25 mouse cellular contexts compared by ENCODE assay signal in genomic region chr9:43457736-43458135, GRCm38 (mm10).
A peak's percentile ranks its signal among the peaks of the same experiment; 100 is the strongest.
DNase-seq lines count a peak whose midpoint lies in the region; ATAC-seq lines count a peak whose summit lies in the region.
"Had no signal": no experiment of that assay in that cellular context is flagged by ENCODE, and none has a peak within 500 bp of the region (broad histone marks: within the 10 kb centered on the region; RNA-seq: fewer than 3 reads in every experiment).

No protein-coding gene starts in this region.

- no peak overlapping the region for H3K4me2 ChIP-seq in kidney, embryonic 15.5 days
- H3K4me2 ChIP-seq: hindbrain, embryonic 14.5 days; limb, embryonic 15.5 days; lung, embryonic 15.5 days; neural tube, embryonic 13.5 days had no signal

- no peaks in the 10 kb centered on the region for H3K9me3 ChIP-seq in kidney, embryonic 15.5 days (replicated peaks)
- H3K9me3 ChIP-seq: embryonic facial prominence, embryonic 10.5 days; limb, embryonic 15.5 days; lung, embryonic 15.5 days; neural tube, embryonic 13.5 days had no signal

- WGBS in kidney, embryonic 15.5 days: 91% methylated on average over 2 of the region's 2 CpGs

- DNase-seq in adrenal gland, adult (ENCODE audit: inconsistent age in 2 of 2, low spot score in 1 of 2): peak; percentile 29 to 75
- no peak for DNase-seq in adrenal gland, postnatal 4 days (ENCODE audit: low spot score in 2 of 2)
- DNase-seq in gastrocnemius, postnatal 25 days: peak; percentile 64
- DNase-seq in gastrocnemius, postnatal 14 days: no peak
- peak; percentile 46 for DNase-seq in kidney, adult 11 months
- no peak for DNase-seq in lung, postnatal 14 days
- DNase-seq: cerebellum, adult 11 months; cerebellum, adult 9-11 months; left cerebral cortex, postnatal 4 days; lung, postnatal 4 days; thymus, postnatal 14 days had no signal

- peaks cover 42% of the 10 kb centered on the region for H3K27me3 ChIP-seq in kidney, embryonic 15.5 days

- H3K27ac ChIP-seq in kidney, embryonic 15.5 days: no peak overlapping the region
- H3K27ac ChIP-seq in brown adipose tissue, adult 24 weeks (replicated peaks; ENCODE audit: low read depth, low read length): 0 out of 2 replicates have a peak overlapping the region, but pooled peaks have one; percentile 51
- H3K27ac ChIP-seq: embryonic facial prominence, embryonic 10.5 days; hindbrain, embryonic 14.5 days; kidney, postnatal 0 days; limb, embryonic 15.5 days; liver, embryonic 14.5 days; lung, embryonic 15.5 days; neural tube, embryonic 13.5 days had no signal

- intact Hi-C loops in gastrocnemius, postnatal 14 days (cut with DNase I; ENCODE audit: low total_unique reads): no loop called here

- no peak overlapping the region for H3K4me3 ChIP-seq in kidney, embryonic 15.5 days (replicated peaks)
- no peak overlapping the region for H3K4me3 ChIP-seq in brown adipose tissue, adult 24 weeks (ENCODE audit: insufficient read depth, low read depth, low read length)
- H3K4me3 ChIP-seq: embryonic facial prominence, embryonic 10.5 days; limb, embryonic 15.5 days; lung, embryonic 15.5 days; myocyte; neural tube, embryonic 13.5 days had no signal

- H3K36me3 ChIP-seq in kidney, embryonic 15.5 days: no peaks in the 10 kb centered on the region
- H3K36me3 ChIP-seq: embryonic facial prominence, embryonic 10.5 days; limb, embryonic 15.5 days; lung, embryonic 15.5 days; neural tube, embryonic 13.5 days had no signal

- H3K9ac ChIP-seq in kidney, embryonic 15.5 days: no peak overlapping the region
- H3K9ac ChIP-seq: hindbrain, embryonic 14.5 days; limb, embryonic 15.5 days; liver, embryonic 14.5 days; lung, embryonic 15.5 days; neural tube, embryonic 13.5 days had no signal

- peaks cover 15% of the 10 kb centered on the region for H3K4me1 ChIP-seq in kidney, embryonic 15.5 days
- no peaks in the 10 kb centered on the region for H3K4me1 ChIP-seq in brown adipose tissue, adult 24 weeks (ENCODE audit: control insufficient read depth, insufficient read depth, insufficient read length, low read length)
- H3K4me1 ChIP-seq: lung, embryonic 15.5 days had no signal

- ATAC-seq in kidney, embryonic 15.5 days (replicated peaks; ENCODE audit: low FRiP score): no peak
- ATAC-seq: activated CD4-positive, CD25-positive, alpha-beta regulatory T cell, adult 4 months; forebrain, embryonic 16.5 days; inflammation-experienced regulatory T-cells, adult 6 months; midbrain, embryonic 16.5 days had no signal

Comparison
In these comparisons a context has a peak if more than half of its experiments do, and no peak if none do; other contexts are left out.
1. DNase-seq: peak in adrenal gland, adult (2 of 2), gastrocnemius, postnatal 25 days (single experiment) and kidney, adult 11 months (single experiment); none in adrenal gland, postnatal 4 days (0 of 2), gastrocnemius, postnatal 14 days (single experiment) and lung, postnatal 14 days (single experiment).